Comparison of ENCODE assay signal across 9 mouse cellular contexts in the genomic region with DNA sequence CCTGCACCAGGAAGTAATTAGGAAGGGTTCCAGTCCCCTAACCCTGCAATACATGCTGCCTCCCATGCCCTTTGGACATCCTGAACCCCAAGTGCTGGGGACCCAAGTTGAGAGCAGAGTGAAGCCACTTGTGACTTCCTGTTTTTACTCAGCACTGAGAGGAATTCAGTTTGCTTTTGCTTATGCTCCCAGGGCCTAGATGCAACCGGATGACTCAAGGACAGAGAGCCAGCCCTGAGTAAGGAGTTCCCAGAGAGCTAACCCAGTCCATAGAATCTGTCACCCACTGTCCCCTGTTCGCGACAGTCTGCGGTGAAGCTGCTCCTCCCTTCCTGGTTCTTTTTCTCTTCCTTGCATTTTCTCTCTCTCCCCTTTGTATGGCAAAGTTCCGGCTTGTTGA. TPM values are rescaled to one million over a fixed set of nuclear protein-coding genes. Genes with fewer than 3 reads are reported as not detected.
DNase-seq lines count a peak whose midpoint lies in the region; ATAC-seq and TF ChIP-seq lines count a peak whose summit lies in the region.
"Had no signal": no experiment of that assay in that cellular context is flagged by ENCODE, and none has a peak within 500 bp of the region (broad histone marks: within the 10 kb centered on the region; RNA-seq: fewer than 3 reads in every experiment).

No protein-coding gene starts in this region.

- peak overlapping the region; percentile 80 for H3K4me3 ChIP-seq in heart, embryonic 11.5 days (ENCODE audit: low read depth, low read length)
- no peak overlapping the region for H3K4me3 ChIP-seq in MEL (ENCODE audit: control insufficient read depth in 1 of 2, insufficient read depth in 1 of 2, low read depth in 2 of 2, low read length in 2 of 2)
- peak overlapping the region; percentile 87 for H3K4me3 ChIP-seq in hindbrain, embryonic 16.5 days (ENCODE audit: low read length)
- no peak overlapping the region for H3K4me3 ChIP-seq in midbrain, embryonic 14.5 days (replicated peaks; ENCODE audit: low read depth, low read length)
- H3K4me3 ChIP-seq: myocyte had no signal

- no peaks in the 10 kb centered on the region for H3K27me3 ChIP-seq in heart, embryonic 11.5 days (ENCODE audit: control insufficient read depth, insufficient read depth, low read length)
- no peaks in the 10 kb centered on the region for H3K27me3 ChIP-seq in MEL (ENCODE audit: control insufficient read depth in 1 of 2, insufficient read depth in 2 of 2, low read length in 2 of 2)
- no peaks in the 10 kb centered on the region for H3K27me3 ChIP-seq in hindbrain, embryonic 16.5 days (replicated peaks; ENCODE audit: control insufficient read depth, insufficient read depth, low read length)
- H3K27me3 ChIP-seq in midbrain, embryonic 14.5 days (ENCODE audit: control insufficient read depth, insufficient read depth, low read length) = no peaks in the 10 kb centered on the region

- H3K4me2 ChIP-seq in heart, embryonic 11.5 days = peak overlapping the region; percentile 77
- peak overlapping the region; percentile 91 for H3K4me2 ChIP-seq in hindbrain, embryonic 16.5 days (ENCODE audit: low read length)
- peak overlapping the region; percentile 72 for H3K4me2 ChIP-seq in midbrain, embryonic 14.5 days (ENCODE audit: low read length)

- no peaks in the 10 kb centered on the region for H3K9me3 ChIP-seq in heart, embryonic 11.5 days (replicated peaks; ENCODE audit: control insufficient read depth, low read length)
- no peaks in the 10 kb centered on the region for H3K9me3 ChIP-seq in MEL (replicated peaks; ENCODE audit: insufficient read depth, low read length)
- no peaks in the 10 kb centered on the region for H3K9me3 ChIP-seq in hindbrain, embryonic 16.5 days (ENCODE audit: control insufficient read depth, low read length)
- no peaks in the 10 kb centered on the region for H3K9me3 ChIP-seq in midbrain, embryonic 14.5 days (ENCODE audit: control insufficient read depth, low read length)

- no peak for TF ChIP-seq EP300 in MEL (IDR thresholded peaks at IDR 0.05; ENCODE audit: low read depth in 1 of 2, low read length in 2 of 2)

- ATAC-seq in heart, embryonic 11.5 days (replicated peaks; ENCODE audit: insufficient number of reproducible peaks, low FRiP score, low TSS enrichment) = no peak
- no peak for ATAC-seq in hindbrain, embryonic 16.5 days
- ATAC-seq in midbrain, embryonic 14.5 days (ENCODE audit: low FRiP score, low TSS enrichment) = no peak
- no peak for ATAC-seq in frontal cortex, adult (ENCODE audit: low TSS enrichment)

- peaks cover 59% of the 10 kb centered on the region for H3K4me1 ChIP-seq in heart, embryonic 11.5 days (ENCODE audit: control insufficient read depth, insufficient read depth, low read length)
- peaks cover 2 to 22% of the 10 kb centered on the region in 2 experiments; a peak in 3 of 4 replicates for H3K4me1 ChIP-seq in MEL (ENCODE audit: control insufficient read depth in 1 of 2, insufficient read depth in 2 of 2, low read length in 2 of 2)
- peaks cover 34% of the 10 kb centered on the region for H3K4me1 ChIP-seq in hindbrain, embryonic 16.5 days (ENCODE audit: control insufficient read depth, insufficient read depth, low read depth, low read length)
- H3K4me1 ChIP-seq in midbrain, embryonic 14.5 days (ENCODE audit: control insufficient read depth, insufficient read depth, low read length) = peaks cover 31% of the 10 kb centered on the region

- no peaks in the 10 kb centered on the region for H3K36me3 ChIP-seq in heart, embryonic 11.5 days (ENCODE audit: control insufficient read depth, insufficient read depth, low read length)
- peaks cover 0 to 7% of the 10 kb centered on the region in 2 experiments; a peak in 1 of 4 replicates for H3K36me3 ChIP-seq in MEL (ENCODE audit: control insufficient read depth in 1 of 2, insufficient read depth in 2 of 2, low read length in 2 of 2)
- no peaks in the 10 kb centered on the region for H3K36me3 ChIP-seq in hindbrain, embryonic 16.5 days (ENCODE audit: control insufficient read depth, insufficient read depth, low read length)
- H3K36me3 ChIP-seq in midbrain, embryonic 14.5 days (ENCODE audit: control insufficient read depth, insufficient read depth, low read length) = no peaks in the 10 kb centered on the region

- H3K9ac ChIP-seq in heart, embryonic 11.5 days (ENCODE audit: low read depth, low read length) = peak overlapping the region; percentile 86
- no peak overlapping the region for H3K9ac ChIP-seq in MEL (ENCODE audit: control insufficient read depth, low read depth, low read length, poor library complexity, severe bottlenecking)
- H3K9ac ChIP-seq in hindbrain, embryonic 16.5 days (ENCODE audit: low read depth, low read length) = peak overlapping the region; percentile 4; the same call in 1 of the 2 replicates
- H3K9ac ChIP-seq in midbrain, embryonic 14.5 days (replicated peaks; ENCODE audit: low read length) = no peak overlapping the region

- no peak for TF ChIP-seq RAD21 in MEL (IDR thresholded peaks at IDR 0.05; ENCODE audit: low read depth, low read length)

- 59% methylated on average over 5 of the region's 5 CpGs for WGBS in heart, embryonic 11.5 days (ENCODE audit: insufficient replicate concordance)
- 74% methylated on average over 5 of the region's 5 CpGs for WGBS in hindbrain, embryonic 16.5 days
- WGBS in midbrain, embryonic 14.5 days = 82% methylated on average over 5 of the region's 5 CpGs

- TF ChIP-seq CTCF in MEL (IDR thresholded peaks at IDR 0.05 in 2 of 3, conservative IDR thresholded peaks at IDR 0.05 in 1 of 3; ENCODE audit: control insufficient read depth in 1 of 3, insufficient read depth in 1 of 3, low read depth in 2 of 3, low read length in 3 of 3, poor library complexity in 1 of 3, severe bottlenecking in 1 of 3) = no peak

- TF ChIP-seq POLR2A in MEL (IDR thresholded peaks at IDR 0.05; ENCODE audit: control insufficient read depth in 1 of 2, insufficient read depth in 1 of 2, low read depth in 1 of 2, low read length in 2 of 2, poor library complexity in 1 of 2) = no peak

- no peak for DNase-seq in heart, adult 8-10 months (ENCODE audit: low spot score)
- DNase-seq in MEL (ENCODE audit: low read depth, low spot score) = peak; percentile 55
- DNase-seq in midbrain, embryonic 14.5 days = no peak
- DNase-seq in frontal cortex, postnatal 25 days (ENCODE audit: low spot score in 2 of 2) = no peak
- DNase-seq in yolk sac, embryonic 10.5 days (ENCODE audit: low spot score) = no peak

- H3K79me2 ChIP-seq in MEL (ENCODE audit: control insufficient read depth, insufficient read depth, low read length, poor library complexity) = no peaks in the 10 kb centered on the region

- no peak overlapping the region for H3K27ac ChIP-seq in heart, embryonic 11.5 days (ENCODE audit: low read depth, low read length)
- H3K27ac ChIP-seq in MEL (ENCODE audit: control insufficient read depth, low read depth, low read length) = no peak overlapping the region
- H3K27ac ChIP-seq in hindbrain, embryonic 16.5 days (ENCODE audit: low read depth, low read length) = no peak overlapping the region
- no peak overlapping the region for H3K27ac ChIP-seq in midbrain, embryonic 14.5 days (replicated peaks; ENCODE audit: low read depth, low read length)

TF ChIP-seq in MEL, 35 proteins besides CTCF, POLR2A, EP300 and RAD21:
- TF ChIP-seq MAX (IDR thresholded peaks at IDR 0.05; ENCODE audit: low read length) (no peak), ZNF384 (IDR thresholded peaks at IDR 0.05; ENCODE audit: low read depth, low read length) (no peak), USF1 (IDR thresholded peaks at IDR 0.05; ENCODE audit: low read depth, low read length) (no peak), USF2 (IDR thresholded peaks at IDR 0.05; ENCODE audit: borderline replicate concordance in 1 of 2, insufficient read depth in 1 of 2, low read depth in 1 of 2, low read length in 2 of 2) (no peak), CHD1 (IDR thresholded peaks at IDR 0.05; ENCODE audit: low read depth, low read length) (no peak), ETS1 (IDR thresholded peaks at IDR 0.05; ENCODE audit: low read depth, low read length) (no peak), MYC (IDR thresholded peaks at IDR 0.05; ENCODE audit: low read depth, low read length) (no peak), KAT2A (conservative IDR thresholded peaks at IDR 0.05; ENCODE audit: low read depth, low read length) (no peak), JUND (IDR thresholded peaks at IDR 0.05; ENCODE audit: low read depth, low read length) (no peak), BHLHE40 (IDR thresholded peaks at IDR 0.05; ENCODE audit: borderline replicate concordance, low read depth, low read length) (no peak), ELF1 (IDR thresholded peaks at IDR 0.05; ENCODE audit: low read depth, low read length) (no peak), NELFE (IDR thresholded peaks at IDR 0.05; ENCODE audit: low read depth, low read length) (no peak), MEF2A (IDR thresholded peaks at IDR 0.05; ENCODE audit: extremely low read depth, insufficient replicate concordance, low read depth, low read length, poor library complexity, severe bottlenecking) (no peak), UBTF (IDR thresholded peaks at IDR 0.05; ENCODE audit: borderline replicate concordance, insufficient read depth, low read depth, low read length) (no peak), MYB (IDR thresholded peaks at IDR 0.05; ENCODE audit: low read depth, low read length) (no peak)

RNA-seq across cellular contexts. Expression of gene Fam49a, which starts 2.2 kb away (rescaled TPM):
- 48.9 and 63.7 TPM in 2 replicates for polyA plus RNA-seq in heart, embryonic 11.5 days (2014; fragmentation: Nextera tagmentation; extraction: Ambion mirVana)
- 1 to 10 TPM; 6.3 to 8.3 (median 6.8) TPM for total RNA-seq in heart, adult 8-10 months (2022)
- total RNA-seq in MEL (2012; rRNA removed) = 0.42 and 0.65 TPM in 2 replicates
- 1 to 10 TPM in 1 of 2 experiments, not detected in 1; 1.3 TPM for polyA plus RNA-seq in MEL (2012; ENCODE audit: insufficient read depth in 1 of 2, insufficient read length in 2 of 2, low read depth in 1 of 2, low replicate concordance in 2 of 2, missing spikeins in 1 of 2)
- 61.9 and 65.1 TPM in 2 replicates for polyA plus RNA-seq in hindbrain, embryonic 16.5 days (2015; fragmentation: Nextera tagmentation; extraction: Ambion mirVana)
- 48.6 and 57.0 TPM in 2 replicates for polyA plus RNA-seq in midbrain, embryonic 14.5 days (2014; fragmentation: Nextera tagmentation; extraction: Ambion mirVana)
- polyA plus RNA-seq: myocyte had no signal

Comparison
In these comparisons a context has a peak if more than half of its experiments do, and no peak if none do; other contexts are left out.
1. H3K4me3 ChIP-seq: peak in heart, embryonic 11.5 days (single experiment) and hindbrain, embryonic 16.5 days (single experiment); none in MEL (0 of 2) and midbrain, embryonic 14.5 days (single experiment).
2. H3K9ac ChIP-seq: peak in heart, embryonic 11.5 days (single experiment) and hindbrain, embryonic 16.5 days (single experiment); none in MEL (single experiment) and midbrain, embryonic 14.5 days (single experiment).
3. RNA of gene Fam49a, which starts 2.2 kb away (polyA plus RNA-seq): 61.9 to 65.1 TPM in hindbrain, embryonic 16.5 days, 48.6 to 57.0 TPM in midbrain, embryonic 14.5 days and 48.9 to 63.7 TPM in heart, embryonic 11.5 days; 1.3 TPM in MEL; every median in the first group is over 10 times any median in the second.
4. Peak in every context shown above with its lines, with median percentiles within 50 percentile points of each other: H3K4me2 ChIP-seq.